Mouse (Mus musculus) heart, postnatal 0 days (tissue): ENCODE measurements around the gene Gm21650. TPM values are rescaled to one million over a fixed set of nuclear protein-coding genes. Genes with fewer than 3 reads are reported as not detected.
"Not testable (repeated sequence)": the region's sequence is repeated elsewhere in the genome, so short reads cannot be mapped to it uniquely, and the experiment has no call there.

ENCODE experiments used
- ATAC-seq: fragments of 200-750 bp; cut with Nextera tagmentation; 2 replicates; pipeline ENCODE4 v1.8.0; 2017; ENCODE audit warnings: low read depth, moderate number of reproducible peaks, moderate library complexity; ENCODE audit not compliant: insufficient read depth
- DNase-seq: peaks from one replicate; pipeline ENCODE4 v3.0.0-alpha.2; 2016; ENCODE audit warnings: low spot score
- H3K27ac ChIP-seq: fragments of 300-500 bp; sonication (generic); 2 replicates; pipeline ENCODE4 v1.5.1; 2014; ENCODE audit warnings: low read depth, mild to moderate bottlenecking
- H3K27me3 ChIP-seq: fragments of 300-500 bp; sonication (generic); 2 replicates; pipeline ENCODE4 v1.6.1; 2014; ENCODE audit warnings: low read length, mixed read lengths; ENCODE audit not compliant: control insufficient read depth, insufficient read depth
- H3K36me3 ChIP-seq: fragments of 300-500 bp; sonication (generic); replicated peaks from 2 replicates; pipeline ENCODE4 v1.6.1; 2014; ENCODE audit warnings: low read length, mixed read lengths; ENCODE audit not compliant: control insufficient read depth, insufficient read depth
- H3K4me1 ChIP-seq: fragments of 300-500 bp; sonication (generic); 2 replicates; pipeline ENCODE4 v1.6.1; 2014; ENCODE audit warnings: antibody characterized with exemption; ENCODE audit not compliant: control insufficient read depth, insufficient read depth
- H3K4me2 ChIP-seq: fragments of 300-500 bp; sonication (generic); 2 replicates; pipeline ENCODE4 v1.6.1; 2014; ENCODE audit warnings: low read depth, mild to moderate bottlenecking, low read length, moderate library complexity
- H3K4me3 ChIP-seq: fragments of 300-500 bp; sonication (generic); 2 replicates; pipeline ENCODE4 v1.5.1; 2014; ENCODE audit warnings: low read depth, low read length
- H3K9ac ChIP-seq: fragments of 300-500 bp; sonication (generic); replicated peaks from 2 replicates; pipeline ENCODE4 v1.6.1; 2014; ENCODE audit warnings: low read depth, low read length, mixed read lengths
- H3K9me3 ChIP-seq: fragments of 300-500 bp; sonication (generic); replicated peaks from 2 replicates; pipeline ENCODE4 v1.6.1; 2016; ENCODE audit warnings: low read length; ENCODE audit not compliant: control insufficient read depth
- WGBS: fragments of 180-500 bp; shearing (Covaris S2); extraction: QIAGEN DNeasy Blood & Tissue Kit; methylation state at CpG from one replicate; pipeline ENCODE4 v1.1.7; 2014; 5-methylcytosine and 5-hydroxymethylcytosine counted together
- polyA plus RNA-seq: library from polyadenylated mRNA; unstranded; fragments of >200 nt; fragmentation: Nextera tagmentation; extraction: Ambion mirVana; gene quantifications from 2 replicates; pipeline ENCODE4 v1.2.1, GENCODE M21; 2015
- total RNA-seq: library from RNA; depleted of rRNA; stranded (reverse); fragments of >200 nt; gene quantifications from 2 replicates; pipeline ENCODE4 v1.2.3, GENCODE M21; 2014; ENCODE audit warnings: low replicate concordance; rRNA removed

Gene Gm21650
- not detected in 2 replicates for total RNA-seq
- not detected in 2 replicates for polyA plus RNA-seq

- H3K4me2 ChIP-seq, H3K4me3 ChIP-seq, ATAC-seq, H3K9ac ChIP-seq, H3K9me3 ChIP-seq, H3K27ac ChIP-seq, H3K27me3 ChIP-seq, DNase-seq, H3K36me3 ChIP-seq, H3K4me1 ChIP-seq: not testable (repeated sequence)
- WGBS, result no CpG with 5 or more reads among the region's 6 CpGs
Observed at GRCm38 (mm10) chrY:77692508-77692907, at the start of gene Gm21650. Gene Gm21650 (plus strand): TSS chrY:77692808.
